Mouse (Mus musculus): ENCODE measurements around the gene Dnmt3a.

The Dnmt3a gene

DNA sequence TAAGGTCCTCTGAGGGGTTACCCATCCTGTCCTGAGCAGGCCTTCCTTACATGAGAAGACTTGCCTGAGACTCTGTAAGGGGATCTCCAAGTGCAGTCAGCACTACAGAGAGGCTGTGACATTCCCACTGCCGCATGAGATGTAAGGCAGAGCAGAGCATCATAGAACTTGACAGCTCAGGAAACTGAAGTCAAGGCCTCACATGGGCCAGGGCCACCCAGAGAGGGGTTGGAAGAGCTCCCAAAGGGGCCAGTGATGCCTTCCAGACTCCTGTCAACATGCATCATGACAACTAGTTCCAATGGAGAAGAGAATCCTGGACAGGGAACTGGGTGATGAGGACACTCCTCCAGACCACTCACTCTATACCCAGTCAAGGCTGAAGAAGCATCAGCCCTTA lies 18.3 kb upstream of the Dnmt3a start:
- no peak for DNase-seq

DNA sequence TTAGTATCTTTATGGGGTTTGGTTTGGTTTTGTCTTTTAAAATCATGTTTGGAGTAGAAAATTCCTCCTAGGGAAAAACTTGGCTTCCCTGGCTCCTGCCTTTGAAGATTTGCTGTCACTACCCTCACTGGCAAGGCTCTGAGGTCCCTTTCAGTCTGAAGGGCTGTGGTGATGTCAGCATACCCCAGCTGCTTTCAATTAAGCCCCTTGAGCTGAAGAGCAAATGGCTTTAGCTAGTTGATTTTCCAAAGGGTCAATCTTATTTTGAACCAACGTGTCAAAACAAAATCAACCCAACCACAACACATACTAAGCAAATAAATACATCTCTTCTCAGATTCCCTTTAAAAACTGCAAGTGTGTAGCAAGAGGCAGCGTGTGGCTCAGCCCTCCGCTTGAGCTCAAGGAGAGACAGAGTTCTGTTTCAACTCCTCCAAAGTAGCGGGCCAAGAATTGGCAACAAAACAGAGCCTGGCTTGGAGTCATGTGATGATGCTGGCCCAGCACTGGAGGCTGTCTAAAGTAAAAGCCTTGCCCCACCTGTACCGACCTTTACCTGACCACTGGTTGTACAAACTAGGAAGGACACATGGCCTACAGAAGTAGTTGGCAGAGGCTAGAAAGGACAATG lies 17.3 kb upstream of the Dnmt3a start:
- DNase-seq, result no peak

- DNase-seq, result no peak
Measured at GRCm38 (mm10) chr12:3789626-3790185, 16.1 kb upstream of the Dnmt3a start.

- no peak for DNase-seq
Measured at GRCm38 (mm10) chr12:3791257-3791656, 14.6 kb upstream of the Dnmt3a start.

DNA sequence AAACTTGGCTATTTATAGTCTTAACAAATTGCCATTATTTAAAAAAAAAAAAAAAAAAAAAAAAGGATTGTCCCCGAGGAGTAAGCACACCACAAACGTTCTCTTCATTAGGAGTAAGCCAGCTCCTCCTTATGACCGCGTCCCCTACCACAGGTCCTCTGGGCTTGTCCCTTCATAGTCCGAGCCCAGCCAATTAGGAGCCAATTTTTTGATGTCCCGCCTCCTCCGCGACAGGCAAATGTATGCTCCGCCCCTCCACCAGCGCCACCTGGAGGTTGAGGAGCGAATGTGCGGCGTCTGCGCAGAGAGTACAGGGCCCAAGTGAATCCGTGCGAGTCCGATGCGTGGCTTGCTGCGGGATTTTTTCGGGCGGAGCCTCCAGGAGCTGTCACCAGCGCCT lies 14.1 kb upstream of the Dnmt3a start:
- DNase-seq, result peak; percentile 86 to 95

DNA sequence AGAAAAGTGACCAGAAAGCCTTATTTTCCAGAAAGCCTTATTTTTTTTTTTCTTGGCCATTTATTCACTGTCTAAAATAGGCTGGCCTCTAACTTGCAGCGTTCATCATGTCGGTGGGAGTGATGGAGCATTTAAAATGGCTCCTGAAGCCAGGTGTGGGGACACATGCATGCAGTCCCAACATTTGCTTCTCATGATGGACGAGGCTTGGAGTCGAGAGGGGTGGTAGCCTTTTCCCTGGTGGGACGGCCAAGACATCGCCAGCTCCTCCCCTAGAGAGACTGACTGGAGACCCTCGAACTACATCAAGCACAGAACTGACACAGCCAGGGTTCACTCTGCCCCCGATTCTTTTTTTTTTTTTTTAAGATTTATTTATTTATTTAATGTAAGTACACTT lies 13.6 kb upstream of the Dnmt3a start:
- DNase-seq, result no peak

- no peak for DNase-seq
Measured at GRCm38 (mm10) chr12:3795569-3795968, 10.2 kb upstream of the Dnmt3a start.

DNA sequence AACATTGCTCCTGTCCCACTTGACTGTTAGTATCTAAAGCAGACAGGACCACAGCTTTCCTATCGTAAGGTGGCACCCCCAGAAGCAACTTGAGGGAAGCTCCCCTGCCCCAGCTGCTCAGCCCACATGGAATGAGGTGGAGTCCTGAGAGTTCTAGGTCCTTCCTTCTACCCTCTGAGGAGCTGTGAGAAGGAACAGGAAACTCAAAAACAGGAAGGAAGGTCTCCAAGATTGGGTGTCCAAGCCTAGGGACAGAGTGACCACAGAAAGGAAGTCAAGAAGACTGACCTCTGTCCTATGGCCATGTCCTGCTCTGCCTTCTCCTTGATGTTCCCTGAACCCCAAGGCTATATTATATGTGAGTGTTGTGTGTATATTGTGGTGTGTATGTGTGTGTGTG lies 6.3 kb upstream of the Dnmt3a start:
- DNase-seq, result no peak

DNA sequence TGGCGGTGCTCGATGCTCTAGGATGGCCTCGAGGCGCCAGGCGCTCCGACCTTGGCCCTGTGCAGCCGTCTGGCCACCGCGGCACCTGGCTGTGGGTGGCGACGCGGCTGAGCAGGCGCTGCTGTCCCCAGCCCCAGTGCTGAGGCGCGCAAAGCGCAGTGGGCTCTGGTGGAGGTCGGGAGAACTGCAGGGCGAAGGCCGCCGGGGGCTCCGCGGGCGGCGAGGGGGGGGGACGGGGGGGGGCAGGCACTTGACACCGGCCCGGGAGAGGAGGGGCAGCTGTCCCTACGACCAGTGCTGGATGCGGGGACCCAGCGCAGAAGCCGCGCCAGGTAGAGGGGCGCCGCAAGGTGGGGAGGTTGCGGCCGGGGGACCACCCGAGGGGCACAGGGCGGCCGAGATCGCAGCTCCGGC lies 471 bp downstream of the Dnmt3a start:
- peak; percentile 74 to 82 for DNase-seq

- peak; percentile 66 to 72 for DNase-seq
Measured at GRCm38 (mm10) chr12:3806703-3807547, 1.1 kb downstream of the Dnmt3a start.

DNA sequence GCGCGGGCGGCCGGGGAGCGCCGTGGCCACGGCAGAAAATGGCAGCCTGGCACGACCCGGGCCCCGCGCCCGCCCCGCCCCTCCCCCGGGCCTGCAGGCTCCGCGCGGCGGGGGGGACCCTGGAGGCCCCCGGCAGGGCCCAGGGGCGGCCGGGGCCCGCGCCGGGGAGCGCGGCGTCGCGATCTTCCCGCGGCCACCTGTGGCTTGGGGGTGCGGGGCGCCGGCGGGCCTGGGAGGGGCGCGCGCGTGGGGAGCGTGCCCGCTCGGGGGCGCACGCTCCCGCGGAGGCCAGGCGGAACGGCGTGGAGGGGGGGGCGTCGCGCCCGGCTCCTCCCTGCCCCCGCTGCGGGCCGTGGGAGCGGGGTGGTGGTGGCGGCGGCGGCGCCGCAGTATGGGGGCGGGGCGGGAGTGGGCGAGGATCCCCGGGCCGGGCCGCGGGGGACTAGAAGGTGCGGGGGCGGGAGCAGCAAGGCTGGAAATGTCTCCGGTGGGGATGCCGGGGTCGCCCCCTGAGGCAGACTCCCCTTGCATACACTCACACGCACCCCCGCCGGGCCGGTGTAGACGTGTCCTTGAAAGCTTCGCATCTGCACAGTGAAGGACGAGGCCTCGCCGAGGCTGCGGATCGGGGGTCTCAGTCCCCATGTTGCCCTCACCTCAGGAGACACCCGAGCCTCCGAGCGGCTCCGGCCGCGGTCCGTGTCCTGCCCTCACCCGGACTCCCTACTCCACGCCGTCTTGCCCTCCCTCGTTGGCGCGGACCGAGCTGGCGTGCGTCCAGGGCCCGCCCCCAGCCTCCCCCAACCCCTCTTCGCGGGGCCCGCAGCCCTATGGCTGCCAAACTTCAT lies 2.0 kb downstream of the Dnmt3a start:
- DNase-seq, result peak; percentile 46 to 61

- peak in 1 of 2 experiments; percentile 25 for DNase-seq
Measured at GRCm38 (mm10) chr12:3808396-3808981, 2.7 kb downstream of the Dnmt3a start.

DNA sequence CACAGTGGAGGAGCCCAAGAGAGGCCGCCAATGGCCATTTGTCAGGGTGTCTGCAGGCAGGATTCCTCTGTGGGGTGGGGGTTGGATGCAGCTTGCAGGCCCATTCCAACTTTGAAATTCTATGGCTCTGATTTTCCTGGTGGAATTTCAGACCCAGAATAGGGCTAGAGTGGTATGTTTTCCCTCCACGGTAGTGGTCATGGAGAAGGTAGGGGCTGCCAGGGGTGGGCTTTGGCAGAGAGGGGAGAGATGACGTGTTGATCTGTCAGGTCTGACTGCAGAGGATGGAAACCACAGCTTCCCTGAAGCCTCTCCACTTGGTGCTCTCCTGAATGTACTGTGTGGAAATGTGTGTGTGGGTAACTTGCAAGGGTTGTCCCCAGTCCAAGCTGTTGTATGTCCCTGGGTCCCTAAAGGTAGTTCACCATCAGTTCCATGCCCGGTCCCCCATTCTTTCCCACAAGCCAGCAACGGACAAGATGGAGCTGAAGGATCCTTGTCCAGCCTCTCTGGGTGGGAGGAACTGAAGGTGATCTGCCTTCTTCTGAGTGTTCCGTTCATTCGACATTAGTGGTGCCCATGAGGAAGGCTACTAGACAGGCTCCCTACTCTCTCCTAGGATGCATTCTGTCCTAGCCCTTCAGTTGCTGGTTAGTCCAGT lies 3.8 kb downstream of the Dnmt3a start:
- no peak for DNase-seq

- DNase-seq, result no peak
Measured at GRCm38 (mm10) chr12:3810455-3810854, 4.6 kb downstream of the Dnmt3a start.

DNA sequence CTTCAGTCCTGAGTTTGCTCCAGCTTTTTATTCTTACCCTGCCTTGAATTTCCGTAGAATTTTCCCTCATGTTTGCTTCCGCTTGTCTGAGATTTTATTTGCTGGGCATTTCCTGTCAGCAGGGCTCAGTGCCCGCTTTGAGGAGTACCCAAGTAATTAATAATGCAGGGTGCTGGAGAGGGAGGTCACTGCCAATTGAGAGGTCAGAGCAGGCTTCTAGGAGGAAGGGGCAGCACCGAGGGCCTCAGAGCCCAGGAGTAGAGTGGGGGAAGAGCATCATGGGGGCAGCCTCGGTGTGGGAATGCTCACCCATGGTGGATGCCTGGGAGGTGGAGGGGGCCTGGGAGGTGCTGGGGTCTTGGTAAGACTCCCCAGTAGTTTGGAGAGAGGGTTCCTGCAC lies 5.8 kb downstream of the Dnmt3a start:
- no peak for DNase-seq

GRCm38 (mm10) chr12:3812251-3812650 lies 6.4 kb downstream of the Dnmt3a start:
- DNase-seq, result no peak

GRCm38 (mm10) chr12:3813138-3813537 lies 7.3 kb downstream of the Dnmt3a start:
- no peak for DNase-seq

GRCm38 (mm10) chr12:3815386-3815785 lies 9.6 kb downstream of the Dnmt3a start:
- DNase-seq, result no peak

DNA sequence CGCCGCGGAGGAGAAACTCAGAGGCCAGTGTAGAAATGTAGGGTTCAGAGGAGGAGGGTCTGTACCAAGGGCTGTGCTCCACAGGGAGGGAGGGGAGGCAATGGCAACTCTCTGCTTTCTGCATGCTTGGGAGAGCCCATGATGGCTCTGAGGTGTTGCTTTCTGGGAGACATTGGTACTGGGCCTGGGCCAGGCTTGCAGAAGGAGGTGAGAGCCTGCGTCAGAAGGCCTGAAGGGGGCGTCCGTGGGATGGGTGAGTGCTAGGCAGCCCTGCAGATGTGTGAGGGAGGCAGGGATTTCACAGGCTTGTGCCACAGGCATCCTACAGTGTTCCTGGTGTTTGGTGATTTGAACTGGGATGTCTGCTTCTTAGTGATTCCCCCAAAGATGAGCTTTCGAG lies 11.2 kb downstream of the Dnmt3a start:
- DNase-seq, result no peak

DNA sequence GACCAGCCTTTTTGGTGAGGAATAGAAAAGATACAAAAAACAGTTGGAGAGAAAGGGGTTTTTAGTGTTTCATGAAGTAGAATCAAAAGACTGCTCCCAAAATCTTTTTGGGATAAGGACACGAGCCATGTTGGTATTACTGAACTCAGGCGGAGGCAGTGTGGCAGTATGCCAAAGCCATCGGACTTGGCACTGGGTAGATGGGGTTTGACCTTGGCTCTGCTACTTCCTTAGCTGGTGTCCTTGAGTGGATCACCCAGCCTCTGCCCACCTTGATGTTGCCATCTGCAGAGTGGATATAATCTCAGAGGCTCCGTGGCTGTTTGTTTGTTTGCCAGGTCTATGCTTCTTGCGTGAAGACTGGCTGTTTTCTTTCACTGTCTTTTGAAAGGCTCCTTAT lies 11.8 kb downstream of the Dnmt3a start:
- no peak for DNase-seq

- DNase-seq, result no peak
Measured at GRCm38 (mm10) chr12:3819899-3820298, 14.1 kb downstream of the Dnmt3a start.

DNA sequence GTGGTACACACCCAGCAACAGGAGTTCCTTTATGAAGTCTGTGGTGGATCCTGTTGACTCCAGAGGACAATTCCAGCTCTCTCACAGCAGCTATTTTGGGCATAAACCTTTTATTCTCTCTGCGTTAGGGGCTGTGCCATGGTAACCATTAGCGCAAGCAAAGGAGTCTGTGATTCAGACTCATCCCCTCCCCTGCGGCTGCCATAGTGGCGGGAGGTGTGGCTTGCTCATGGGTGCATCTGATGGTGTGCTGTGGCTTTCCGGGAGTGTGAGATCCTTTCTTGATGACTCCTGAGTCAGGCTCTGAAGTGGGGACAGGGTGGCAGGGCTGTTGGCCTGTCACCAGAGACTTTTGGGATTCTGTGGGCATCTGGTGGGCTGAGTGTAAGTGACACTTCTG lies 17.6 kb downstream of the Dnmt3a start:
- no peak for DNase-seq

All from spleen, adult 18-20 months (tissue).